Mouse (Mus musculus): ENCODE data around the gene Sap30bp. TPM values are rescaled to one million over a fixed set of nuclear protein-coding genes. Genes with fewer than 3 reads are reported as not detected.

Gene Sap30bp
- polyA plus RNA-seq, 1 experiment: 3.0 TPM

DNA sequence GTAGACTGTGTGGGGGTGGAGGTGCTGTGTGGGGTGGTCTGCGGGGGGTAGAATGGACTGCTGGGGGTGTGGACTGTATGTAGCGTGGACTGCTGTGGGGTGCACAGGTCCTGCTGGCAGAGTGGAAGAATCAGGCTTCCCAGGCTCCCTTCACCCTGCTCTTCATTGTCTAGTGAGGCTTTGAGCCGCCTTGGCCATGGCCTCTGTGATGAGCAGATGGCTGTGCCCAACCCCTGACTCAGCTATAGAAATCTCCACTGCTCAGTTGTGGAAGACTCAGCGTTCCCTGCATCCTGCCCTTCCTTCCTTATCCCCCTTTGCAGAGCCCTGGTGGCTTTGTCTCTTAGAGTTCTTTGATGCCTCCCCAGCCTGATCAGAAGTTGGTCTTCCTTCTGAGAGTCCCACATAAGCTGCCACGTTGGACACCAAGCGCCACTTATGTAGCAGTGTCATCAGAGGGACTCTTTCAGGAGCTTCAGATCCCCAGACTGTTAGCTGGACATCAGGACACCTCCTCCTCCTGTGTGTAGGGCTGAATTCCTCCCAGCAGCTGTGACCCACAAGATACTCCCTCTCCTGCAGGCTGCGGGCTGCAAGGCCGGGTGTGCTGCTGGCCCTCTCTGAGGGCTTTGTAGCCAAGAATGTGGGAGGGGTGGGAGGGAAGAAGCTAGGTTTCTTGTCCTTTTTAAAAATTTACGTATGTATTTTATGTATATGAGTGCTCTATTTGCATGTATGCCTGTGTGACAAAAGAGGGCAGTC is 29.8 kb downstream of the Sap30bp start:
- H3K4me3 ChIP-seq (replicated peaks): no peak overlapping the region
- H3K36me3 ChIP-seq (ENCODE audit: control insufficient read depth): peaks cover 85% of the 10 kb centered on the region
- no peak for TF ChIP-seq TAL1 (IDR thresholded peaks at IDR 0.05; ENCODE audit: low read length)
- no peak for TF ChIP-seq GATA1 (IDR thresholded peaks at IDR 0.05; ENCODE audit: low read length)
- peaks cover 21% of the 10 kb centered on the region for H3K4me1 ChIP-seq (ENCODE audit: control insufficient read depth)
- no peaks in the 10 kb centered on the region for H3K9me3 ChIP-seq (ENCODE audit: control insufficient read depth, low read length)
- no peaks in the 10 kb centered on the region; the same call in 1 of the 2 replicates for H3K27me3 ChIP-seq (ENCODE audit: control insufficient read depth)

DNA sequence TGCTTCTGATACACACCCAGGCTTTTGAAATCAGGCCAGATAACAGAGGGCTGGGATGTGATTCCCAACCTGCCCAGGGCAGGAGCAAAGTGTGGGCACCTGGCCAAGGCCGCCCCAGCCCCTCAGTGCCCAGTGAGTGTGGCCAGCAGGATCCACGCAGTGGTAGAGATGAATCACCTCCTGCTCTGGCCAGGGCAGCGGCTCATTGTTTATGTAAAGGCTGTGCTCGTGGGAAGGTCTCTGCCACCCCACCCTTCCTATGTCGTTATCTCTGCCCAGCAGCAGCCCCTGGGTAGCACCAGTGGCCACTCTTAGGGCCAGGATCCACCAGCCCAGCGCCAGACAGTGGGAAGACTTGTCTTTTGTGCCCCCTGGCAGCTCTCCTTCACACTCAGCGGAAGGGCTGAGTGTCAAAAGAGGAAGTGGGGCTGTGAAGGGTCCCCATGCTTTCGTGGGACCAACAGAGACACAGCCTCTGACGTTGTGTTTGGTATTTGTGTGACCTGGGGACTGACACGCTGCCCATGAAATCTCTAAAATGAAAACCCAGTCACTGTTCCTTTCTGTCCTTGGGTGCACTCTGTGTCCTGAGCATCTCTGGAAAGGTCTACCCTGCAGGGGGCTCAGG is 32.0 kb downstream of the Sap30bp start:
- TF ChIP-seq GATA1 (IDR thresholded peaks at IDR 0.05; ENCODE audit: low read length) (no peak), TAL1 (IDR thresholded peaks at IDR 0.05; ENCODE audit: low read length) (no peak)
- H3K9me3 ChIP-seq (ENCODE audit: control insufficient read depth, low read length): no peaks in the 10 kb centered on the region
- peaks cover 21% of the 10 kb centered on the region for H3K4me1 ChIP-seq (ENCODE audit: control insufficient read depth)
- H3K36me3 ChIP-seq (ENCODE audit: control insufficient read depth): peaks cover 70% of the 10 kb centered on the region
- no peak overlapping the region for H3K4me3 ChIP-seq (replicated peaks)
- no peaks in the 10 kb centered on the region; the same call in 1 of the 2 replicates for H3K27me3 ChIP-seq (ENCODE audit: control insufficient read depth)

- TF ChIP-seq GATA1 (IDR thresholded peaks at IDR 0.05; ENCODE audit: low read length): no peak
- no peak for TF ChIP-seq TAL1 (IDR thresholded peaks at IDR 0.05; ENCODE audit: low read length)
- Histone ChIP-seq H3K4me1 (ENCODE audit: control insufficient read depth) (peaks cover 16% of the 10 kb centered on the region), H3K9me3 (ENCODE audit: control insufficient read depth, low read length) (no peaks in the 10 kb centered on the region), H3K4me3 (replicated peaks) (no peak overlapping the region), H3K27me3 (ENCODE audit: control insufficient read depth) (peaks cover 15% of the 10 kb centered on the region), H3K36me3 (ENCODE audit: control insufficient read depth) (peaks cover 32% of the 10 kb centered on the region)
Observed at GRCm38 (mm10) chr11:115968731-115969405, 35.8 kb downstream of the Sap30bp start.

DNA sequence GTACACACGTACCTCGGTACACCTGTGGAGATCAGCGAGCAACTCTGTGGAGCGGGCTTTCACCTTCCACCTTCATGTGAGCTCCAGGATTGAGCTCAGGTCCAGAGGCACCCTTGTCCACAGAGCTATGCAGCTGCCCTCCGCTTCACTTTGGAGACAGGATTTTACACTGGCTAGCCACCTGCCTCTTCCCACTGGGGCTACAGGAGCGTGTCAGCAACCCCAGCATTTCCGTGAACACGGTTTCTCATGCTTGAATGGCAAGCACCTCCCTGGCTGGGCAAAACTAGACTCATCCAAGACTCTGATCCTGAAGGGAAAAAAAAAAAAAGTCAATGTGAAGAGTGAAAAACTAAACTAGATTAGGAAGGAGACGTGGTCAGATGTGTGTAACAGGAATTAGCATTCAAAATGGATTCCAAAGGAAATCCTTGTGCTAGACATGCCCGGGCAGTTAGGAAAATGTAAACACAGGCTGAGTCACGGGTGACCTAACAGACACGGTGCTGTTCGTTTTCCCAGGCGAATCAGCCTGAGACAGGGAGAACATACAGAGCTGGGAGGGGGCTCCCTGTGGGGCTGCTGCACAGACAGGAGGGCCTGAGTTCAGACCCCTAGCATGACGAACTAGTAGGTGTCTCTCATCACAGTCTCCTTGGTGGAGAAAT is 37.1 kb downstream of the Sap30bp start:
- TF ChIP-seq TAL1 (IDR thresholded peaks at IDR 0.05; ENCODE audit: low read length): no peak

GRCm38 (mm10) chr11:115971016-115971415 is 37.9 kb downstream of the Sap30bp start:
- Histone ChIP-seq H3K27me3 (ENCODE audit: control insufficient read depth) (peaks cover 37% of the 10 kb centered on the region), H3K36me3 (ENCODE audit: control insufficient read depth) (peaks cover 11% of the 10 kb centered on the region), H3K4me1 (ENCODE audit: control insufficient read depth) (no peaks in the 10 kb centered on the region; the same call in 1 of the 2 replicates), H3K4me3 (replicated peaks) (no peak overlapping the region), H3K9me3 (ENCODE audit: control insufficient read depth, low read length) (no peaks in the 10 kb centered on the region)
- no peak for TF ChIP-seq GATA1 (IDR thresholded peaks at IDR 0.05; ENCODE audit: low read length)
- no peak for TF ChIP-seq TAL1 (IDR thresholded peaks at IDR 0.05; ENCODE audit: low read length)

More for the DNA sequence above, 37.1 kb downstream of the Sap30bp start:
- Histone ChIP-seq H3K4me3 (replicated peaks) (no peak overlapping the region), H3K27me3 (ENCODE audit: control insufficient read depth) (peaks cover 28% of the 10 kb centered on the region), H3K36me3 (ENCODE audit: control insufficient read depth) (peaks cover 19% of the 10 kb centered on the region), H3K4me1 (ENCODE audit: control insufficient read depth) (peaks cover 3% of the 10 kb centered on the region), H3K9me3 (ENCODE audit: control insufficient read depth, low read length) (no peaks in the 10 kb centered on the region)

- H3K27me3 ChIP-seq (ENCODE audit: control insufficient read depth): peaks cover 63% of the 10 kb centered on the region
- peak within 1 kb of the TSS; percentile 14 for H3K4me3 ChIP-seq (replicated peaks)
Observed at GRCm38 (mm10) chr11:115974309-115975082, 41.4 kb downstream of the Sap30bp start, which contains the start of gene Itgb4. Gene Itgb4 (plus strand): TSS chr11:115974709.

GRCm38 (mm10) chr11:115975083-115975420 is 42.0 kb downstream of the Sap30bp start:
- Histone ChIP-seq H3K4me3 (replicated peaks) (no peak overlapping the region), H3K27me3 (ENCODE audit: control insufficient read depth) (peaks cover 63% of the 10 kb centered on the region), H3K36me3 (ENCODE audit: control insufficient read depth) (no peaks in the 10 kb centered on the region), H3K9me3 (ENCODE audit: control insufficient read depth, low read length) (no peaks in the 10 kb centered on the region), H3K4me1 (ENCODE audit: control insufficient read depth) (peaks cover 4% of the 10 kb centered on the region; the same call in 1 of the 2 replicates)
- no peak for TF ChIP-seq TAL1 (IDR thresholded peaks at IDR 0.05; ENCODE audit: low read length)
- TF ChIP-seq GATA1 (IDR thresholded peaks at IDR 0.05; ENCODE audit: low read length): no peak

More at GRCm38 (mm10) chr11:115974309-115975082, 41.4 kb downstream of the Sap30bp start, which contains the start of gene Itgb4:
- Histone ChIP-seq H3K9me3 (ENCODE audit: control insufficient read depth, low read length) (no peaks in the 10 kb centered on the region), H3K36me3 (ENCODE audit: control insufficient read depth) (no peaks in the 10 kb centered on the region), H3K4me1 (ENCODE audit: control insufficient read depth) (peaks cover 4% of the 10 kb centered on the region; the same call in 1 of the 2 replicates)
- TF ChIP-seq GATA1 (IDR thresholded peaks at IDR 0.05; ENCODE audit: low read length) (no peak), TAL1 (IDR thresholded peaks at IDR 0.05; ENCODE audit: low read length) (no peak)

DNA sequence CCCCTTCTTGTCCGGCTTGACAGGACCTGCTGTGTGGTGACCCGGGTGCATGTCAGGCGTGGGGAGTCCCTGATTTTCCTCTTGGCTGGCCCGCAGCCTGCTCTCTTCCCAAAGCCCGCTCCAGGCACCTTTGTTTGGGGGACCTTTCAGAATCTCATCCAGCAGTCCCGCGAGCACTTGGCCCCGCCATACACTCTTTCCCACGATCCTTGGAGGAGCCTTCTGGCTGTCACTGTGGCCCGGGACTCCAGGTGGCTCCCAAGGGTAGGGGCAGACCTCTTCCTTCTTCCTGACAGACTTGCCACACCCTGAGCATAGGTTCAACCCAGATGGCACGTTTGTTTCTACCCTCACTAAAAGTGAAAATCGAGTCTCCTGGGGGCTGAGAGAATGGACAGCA is 42.5 kb downstream of the Sap30bp start:
- Histone ChIP-seq H3K4me1 (ENCODE audit: control insufficient read depth) (peaks cover 4% of the 10 kb centered on the region; the same call in 1 of the 2 replicates), H3K36me3 (ENCODE audit: control insufficient read depth) (no peaks in the 10 kb centered on the region), H3K4me3 (replicated peaks) (no peak overlapping the region), H3K27me3 (ENCODE audit: control insufficient read depth) (peaks cover 65% of the 10 kb centered on the region), H3K9me3 (ENCODE audit: control insufficient read depth, low read length) (no peaks in the 10 kb centered on the region)
- TF ChIP-seq TAL1 (IDR thresholded peaks at IDR 0.05; ENCODE audit: low read length): no peak
- TF ChIP-seq GATA1 (IDR thresholded peaks at IDR 0.05; ENCODE audit: low read length): no peak
